Mouse (Mus musculus) myocyte (in vitro differentiated cells): ENCODE measurements at regions not wholly inside any gene's neighbourhood (a gene's known extent, or its start where the extent isn't known, plus 50 kb on each side); places are given as distances from the start of the nearest gene placed in this dataset.

ENCODE experiments used
- CEBPB ChIP-seq: IDR thresholded peaks from 2 replicates; pipeline ENCODE4 v1.6.1; 2011; ENCODE audit warnings: mild to moderate bottlenecking, moderate library complexity; ENCODE audit not compliant: poor library complexity, insufficient read depth, severe bottlenecking
- MAX ChIP-seq: IDR thresholded peaks from one replicate; pipeline ENCODE4 v1.6.1; 2011; ENCODE audit warnings: low read depth, mild to moderate bottlenecking, control low read depth
- POLR2A ChIP-seq: IDR thresholded peaks from one replicate; pipeline ENCODE4 v1.6.1; 2011; ENCODE audit warnings: low read depth, mild to moderate bottlenecking, control low read depth, moderate library complexity; ENCODE audit not compliant: insufficient read length
- POLR2AphosphoS2 ChIP-seq: IDR thresholded peaks from one replicate; pipeline ENCODE4 v1.6.1; 2011; ENCODE audit warnings: low read depth, control low read depth; ENCODE audit not compliant: insufficient read length
- REST ChIP-seq: IDR thresholded peaks from one replicate; pipeline ENCODE4 v1.6.1; 2011; ENCODE audit warnings: mild to moderate bottlenecking, control low read depth, moderate library complexity; ENCODE audit not compliant: insufficient read depth, insufficient read length
- SRF ChIP-seq: IDR thresholded peaks from one replicate; pipeline ENCODE4 v1.6.1; 2011; ENCODE audit warnings: low read depth; ENCODE audit not compliant: control insufficient read depth, insufficient read length
- TCF12 ChIP-seq: IDR thresholded peaks from one replicate; pipeline ENCODE4 v1.6.1; 2011; ENCODE audit warnings: mild to moderate bottlenecking, control low read depth; ENCODE audit not compliant: poor library complexity, insufficient read depth, severe bottlenecking
- TCF3 ChIP-seq: IDR thresholded peaks from one replicate; pipeline ENCODE4 v1.6.1; 2011; ENCODE audit warnings: low read depth, control low read depth; ENCODE audit not compliant: insufficient read length
- USF1 ChIP-seq: IDR thresholded peaks from one replicate; pipeline ENCODE4 v1.6.1; 2011; ENCODE audit warnings: low read depth, mild to moderate bottlenecking, control low read depth, moderate library complexity

DNA sequence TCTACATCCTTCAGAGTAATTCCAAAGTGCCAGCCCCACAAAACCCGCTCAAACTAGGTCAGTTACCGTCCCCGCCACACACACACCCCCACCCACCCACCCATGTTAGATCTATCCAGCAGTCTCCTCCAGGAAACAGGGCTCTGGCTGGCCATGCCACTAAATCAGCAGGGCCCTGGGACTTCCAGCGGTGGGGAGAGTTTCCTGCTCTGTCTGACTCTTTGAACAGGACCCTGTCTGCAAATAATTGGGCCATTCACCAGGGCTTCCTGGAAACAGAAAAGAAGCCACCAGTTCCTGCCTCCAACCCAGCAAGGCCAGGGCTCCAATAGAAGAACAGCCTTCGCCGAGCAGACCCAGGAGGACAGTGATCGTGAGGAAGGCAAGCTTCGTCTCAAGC lies 307.1 kb downstream of the Ptpru start:
- TF ChIP-seq TCF12 (no peak), POLR2AphosphoS2 (no peak), POLR2A (no peak), MAX (no peak), TCF3 (no peak), SRF (no peak), USF1 (no peak), REST (no peak), CEBPB (no peak)
